Mouse (Mus musculus) G1E (cell line): Measurements from ENCODE around the gene Slc9b2. TPM values are rescaled to one million over a fixed set of nuclear protein-coding genes. Genes with fewer than 3 reads are reported as not detected.

Experiments
- ATAC-seq: 2 replicates; pipeline ENCODE4 v1.8.0; 2016; ENCODE audit warnings: mild to moderate bottlenecking; ENCODE audit not compliant: insufficient number of reproducible peaks, poor library complexity, low FRiP score, severe bottlenecking; ENCODE audit errors: extremely low read depth
- DNase-seq: peaks from one replicate; pipeline ENCODE4 v3.0.0; 2012; ENCODE audit warnings: low spot score
- H3K27me3 ChIP-seq: 2 replicates; pipeline ENCODE4 v1.6.1; 2012; ENCODE audit warnings: mild to moderate bottlenecking, low read length, inconsistent platforms; ENCODE audit not compliant: insufficient read depth
- H3K36me3 ChIP-seq: replicated peaks from 2 replicates; pipeline ENCODE3; 2012; ENCODE audit warnings: mild to moderate bottlenecking, inconsistent platforms
- H3K4me1 ChIP-seq: 2 replicates; pipeline ENCODE4 v1.6.1; 2012; ENCODE audit warnings: low read depth, low read length, inconsistent platforms, mixed read lengths; ENCODE audit not compliant: insufficient read depth
- H3K4me3 ChIP-seq: 2 replicates; pipeline ENCODE4 v1.5.1; 2012; ENCODE audit warnings: low read depth, mild to moderate bottlenecking, inconsistent platforms, low read length, moderate library complexity, mixed read lengths
- H3K9me3 ChIP-seq: replicated peaks from 2 replicates; pipeline ENCODE4 v1.6.1; 2012; ENCODE audit warnings: inconsistent platforms
- CTCF ChIP-seq: IDR thresholded peaks from 2 replicates; pipeline ENCODE4 v1.5.1; 2012; ENCODE audit warnings: low read depth, low read length, inconsistent platforms, mixed read lengths
- GATA1 ChIP-seq: IDR thresholded peaks from 2 replicates; pipeline ENCODE4 v1.6.1; 2012; ENCODE audit warnings: borderline replicate concordance, low read length, inconsistent platforms, mixed read lengths
- GATA2 ChIP-seq: IDR thresholded peaks from 2 replicates; pipeline ENCODE4 v1.6.1; 2012; ENCODE audit warnings: low read depth, low read length, inconsistent platforms, borderline replicate concordance
- POLR2AphosphoS5 ChIP-seq: IDR thresholded peaks from 2 replicates; pipeline ENCODE4 v1.6.1; 2012; ENCODE audit warnings: low read depth, low read length, inconsistent platforms; ENCODE audit not compliant: insufficient replicate concordance
- TAL1 ChIP-seq: conservative IDR thresholded peaks from 2 replicates; pipeline ENCODE4 v1.6.1; 2012; ENCODE audit warnings: low read depth, low read length, inconsistent platforms, mixed read lengths
- polyA plus RNA-seq: library from polyadenylated mRNA; stranded (reverse); fragments of >175 nt; gene quantifications from 2 replicates; pipeline ENCODE4 v1.2.3, GENCODE M21; 2012
- total RNA-seq, 2 experiments: library from RNA; stranded (forward) in 1 of 2; stranded (reverse) in 1 of 2; fragments of 200-1000 nt in 1 of 2; fragments of >200 nt in 1 of 2; fragmentation: Nextera tagmentation in 1 of 2; gene quantifications; 2 replicates each; pipeline ENCODE4 v1.2.3; 2014 to 2017

The Slc9b2 gene
- total and polyA plus RNA-seq, 3 experiments: not detected

- no peaks in the 10 kb centered on the region for H3K27me3 ChIP-seq
- no peaks in the 10 kb centered on the region for H3K9me3 ChIP-seq
- TF ChIP-seq POLR2AphosphoS5: no peak
- TF ChIP-seq CTCF: no peak
- no peak for TF ChIP-seq TAL1
- TF ChIP-seq GATA1: no peak
- TF ChIP-seq GATA2: no peak
- H3K4me3 ChIP-seq: no peak within 1 kb of the TSS; the same call in 1 of the 2 replicates
- no peaks in the 10 kb centered on the region for H3K4me1 ChIP-seq
- no peaks in the 10 kb centered on the region for H3K36me3 ChIP-seq
- ATAC-seq: no peak
- no peak for DNase-seq
These were observed 40.3 kb downstream of the Slc9b2 start, which contains the start of gene Slc9b1 for GRCm38 (mm10) chr3:135347739-135348264. TSS of gene Slc9b1 (plus strand) at chr3:135348029.

GRCm38 (mm10) chr3:135349022-135349421 is 41.5 kb downstream of the Slc9b2 start:
- no peaks in the 10 kb centered on the region for H3K4me1 ChIP-seq
- peaks cover 5% of the 10 kb centered on the region; the same call in 1 of the 2 replicates for H3K27me3 ChIP-seq
- no peak for TF ChIP-seq GATA1
- TF ChIP-seq POLR2AphosphoS5: no peak
- no peak for TF ChIP-seq CTCF
- TF ChIP-seq GATA2: no peak
- TF ChIP-seq TAL1: no peak
- no peak for ATAC-seq
- H3K9me3 ChIP-seq: no peaks in the 10 kb centered on the region
- no peak for DNase-seq
- no peaks in the 10 kb centered on the region for H3K36me3 ChIP-seq
- H3K4me3 ChIP-seq: no peak overlapping the region

DNA sequence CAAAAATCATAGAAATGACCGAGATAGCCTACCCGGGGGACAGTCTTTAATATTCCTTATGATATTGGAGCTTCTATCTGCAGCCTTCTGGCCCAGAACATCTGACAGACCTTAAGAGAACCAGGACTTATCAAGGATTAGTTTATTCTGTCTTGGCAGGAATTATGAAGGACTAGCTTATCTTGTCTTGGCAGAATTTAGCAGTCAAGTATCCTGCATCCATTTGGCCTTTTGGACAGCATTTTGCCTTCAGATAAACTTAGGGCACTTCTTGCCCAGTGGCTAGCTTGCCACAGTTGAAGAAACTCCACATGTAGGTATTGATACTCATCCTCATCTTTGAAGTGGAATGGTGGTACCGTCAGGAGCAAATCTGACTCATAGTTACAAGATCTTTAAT is 44.4 kb downstream of the Slc9b2 start:
- H3K27me3 ChIP-seq: peaks cover 5% of the 10 kb centered on the region; the same call in 1 of the 2 replicates
- H3K36me3 ChIP-seq: no peaks in the 10 kb centered on the region
- no peak for ATAC-seq
- DNase-seq: no peak
- H3K4me3 ChIP-seq: no peak overlapping the region
- H3K4me1 ChIP-seq: no peaks in the 10 kb centered on the region
- no peak for TF ChIP-seq GATA2
- no peak for TF ChIP-seq GATA1
- TF ChIP-seq TAL1: no peak
- TF ChIP-seq POLR2AphosphoS5: no peak
- TF ChIP-seq CTCF: no peak
- H3K9me3 ChIP-seq: no peaks in the 10 kb centered on the region

- DNase-seq: no peak
- Histone ChIP-seq H3K27me3 (peaks cover 8% of the 10 kb centered on the region; the same call in 1 of the 2 replicates), H3K36me3 (no peaks in the 10 kb centered on the region), H3K9me3 (no peaks in the 10 kb centered on the region), H3K4me1 (no peaks in the 10 kb centered on the region), H3K4me3 (no peak overlapping the region)
- ATAC-seq: no peak
- TF ChIP-seq GATA1: no peak
- no peak for TF ChIP-seq GATA2
- no peak for TF ChIP-seq POLR2AphosphoS5
- no peak for TF ChIP-seq TAL1
- no peak for TF ChIP-seq CTCF
These were observed 49.9 kb downstream of the Slc9b2 start for GRCm38 (mm10) chr3:135357394-135357793.

- DNase-seq (no peak), ATAC-seq (no peak)
- peaks cover 2% of the 10 kb centered on the region; the same call in 1 of the 2 replicates for H3K4me1 ChIP-seq
- H3K4me3 ChIP-seq: no peak overlapping the region
- TF ChIP-seq CTCF: no peak
- no peak for TF ChIP-seq TAL1
- TF ChIP-seq POLR2AphosphoS5: no peak
- no peak for TF ChIP-seq GATA2
- TF ChIP-seq GATA1: no peak
- H3K36me3 ChIP-seq: no peaks in the 10 kb centered on the region
- no peaks in the 10 kb centered on the region for H3K9me3 ChIP-seq
- peaks cover 24% of the 10 kb centered on the region for H3K27me3 ChIP-seq
These were observed 68.3 kb downstream of the Slc9b2 start for GRCm38 (mm10) chr3:135375836-135376235.

DNA sequence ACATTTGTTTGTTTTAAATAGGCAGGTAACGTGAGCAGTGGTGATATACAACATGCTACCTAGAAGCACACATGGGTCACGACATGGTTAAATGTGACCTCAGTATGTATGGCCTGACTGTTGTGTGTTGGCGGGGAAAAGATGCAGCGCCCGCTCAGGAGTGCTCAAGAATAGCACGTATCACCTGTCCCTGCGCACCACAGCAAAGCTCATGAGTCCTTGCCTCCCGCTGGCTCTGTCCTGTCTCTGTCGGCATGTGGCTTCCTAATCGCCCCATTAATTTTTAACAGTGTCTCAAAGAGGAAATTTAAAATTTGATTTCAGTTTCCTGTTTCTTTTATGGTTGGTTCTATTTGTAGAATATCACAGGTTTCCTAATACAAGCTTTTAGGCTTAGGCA is 69.9 kb downstream of the Slc9b2 start:
- peaks cover 24% of the 10 kb centered on the region for H3K27me3 ChIP-seq
- no peaks in the 10 kb centered on the region for H3K9me3 ChIP-seq
- peaks cover 2% of the 10 kb centered on the region; the same call in 1 of the 2 replicates for H3K4me1 ChIP-seq
- ATAC-seq (no peak), DNase-seq (no peak)
- H3K4me3 ChIP-seq: no peak overlapping the region
- no peak for TF ChIP-seq POLR2AphosphoS5
- no peak for TF ChIP-seq GATA2
- TF ChIP-seq TAL1: no peak
- TF ChIP-seq CTCF: no peak
- no peak for TF ChIP-seq GATA1
- no peaks in the 10 kb centered on the region for H3K36me3 ChIP-seq
